Mouse (Mus musculus) myocyte (in vitro differentiated cells): Measurements from ENCODE around the gene Timm17a.

ENCODE experiments used
- CEBPB ChIP-seq: IDR thresholded peaks from 2 replicates; pipeline ENCODE4 v1.6.1; 2011; ENCODE audit warnings: mild to moderate bottlenecking, moderate library complexity; ENCODE audit not compliant: poor library complexity, insufficient read depth, severe bottlenecking
- E2F4 ChIP-seq: IDR thresholded peaks from one replicate; pipeline ENCODE4 v1.6.1; 2011; ENCODE audit warnings: mild to moderate bottlenecking, control low read depth, moderate library complexity; ENCODE audit not compliant: insufficient read depth
- MYOD1 ChIP-seq, 3 experiments: IDR thresholded peaks; one replicate each; pipeline ENCODE4 v1.6.1; 2011; ENCODE audit warnings: control low read depth in 2 of 3, low read depth in 2 of 3, mild to moderate bottlenecking in 2 of 3, moderate library complexity in 1 of 3; ENCODE audit not compliant: insufficient read length in 2 of 3, control insufficient read depth in 1 of 3
- POLR2A ChIP-seq: IDR thresholded peaks from one replicate; pipeline ENCODE4 v1.6.1; 2011; ENCODE audit warnings: low read depth, mild to moderate bottlenecking, control low read depth, moderate library complexity; ENCODE audit not compliant: insufficient read length
- POLR2AphosphoS2 ChIP-seq: IDR thresholded peaks from one replicate; pipeline ENCODE4 v1.6.1; 2011; ENCODE audit warnings: low read depth, control low read depth; ENCODE audit not compliant: insufficient read length
- SRF ChIP-seq: IDR thresholded peaks from one replicate; pipeline ENCODE4 v1.6.1; 2011; ENCODE audit warnings: low read depth; ENCODE audit not compliant: control insufficient read depth, insufficient read length
- TCF12 ChIP-seq: IDR thresholded peaks from one replicate; pipeline ENCODE4 v1.6.1; 2011; ENCODE audit warnings: mild to moderate bottlenecking, control low read depth; ENCODE audit not compliant: poor library complexity, insufficient read depth, severe bottlenecking

- TF ChIP-seq E2F4 (no peak), TCF12 (no peak), POLR2A (no peak), POLR2AphosphoS2 (no peak), CEBPB (no peak), MYOD1 (IDR thresholded peaks at IDR 0.05; ENCODE audit: control insufficient read depth in 1 of 3, insufficient read length in 2 of 3, low read depth in 2 of 3) (no peak), SRF (no peak)
Observed at GRCm38 (mm10) chr1:135286311-135286710, 27.3 kb downstream of the Timm17a start.
